Mouse (Mus musculus) kidney, adult 2 months (tissue): ENCODE measurements around the gene Vps13d. TPM values are rescaled to one million over a fixed set of nuclear protein-coding genes. Genes with fewer than 3 reads are reported as not detected.

ENCODE experiments used
- DNase-seq: peaks from one replicate; pipeline ENCODE4 v3.0.0; 2021
- H3K27ac ChIP-seq: fragments of 200-500 bp; 2 replicates; pipeline ENCODE4 v1.5.1; 2012; ENCODE audit warnings: low read depth, low read length, control low read depth, inconsistent platforms; ENCODE audit not compliant: insufficient read depth
- H3K27me3 ChIP-seq: fragments of 200-500 bp; replicated peaks from 2 replicates; pipeline ENCODE4 v1.6.1; 2012; ENCODE audit warnings: mild to moderate bottlenecking, moderate library complexity, low read length, inconsistent platforms; ENCODE audit not compliant: control insufficient read depth, insufficient read depth
- H3K36me3 ChIP-seq: fragments of 200-500 bp; 2 replicates; pipeline ENCODE4 v1.6.1; 2012; ENCODE audit warnings: mild to moderate bottlenecking, moderate library complexity, low read length, inconsistent platforms; ENCODE audit not compliant: control insufficient read depth, insufficient read depth
- H3K4me1 ChIP-seq: fragments of 200-500 bp; 2 replicates; pipeline ENCODE4 v1.6.1; 2011; ENCODE audit warnings: low read length; ENCODE audit not compliant: control insufficient read depth, insufficient read depth
- H3K4me3 ChIP-seq: fragments of 200-500 bp; 2 replicates; pipeline ENCODE4 v1.5.1; 2011; ENCODE audit warnings: mild to moderate bottlenecking, low read depth, low read length, control low read depth; ENCODE audit not compliant: insufficient read depth
- CTCF ChIP-seq: fragments of 200-500 bp; conservative IDR thresholded peaks from 2 replicates; pipeline ENCODE4 v1.5.1; 2011; ENCODE audit warnings: low read depth, mild to moderate bottlenecking, control low read depth, low read length, moderate library complexity, mixed read lengths; ENCODE audit not compliant: insufficient read depth, insufficient read length
- POLR2A ChIP-seq: fragments of 200-500 bp; IDR thresholded peaks from one replicate; pipeline ENCODE4 v1.6.1; 2011; ENCODE audit warnings: low read depth, low read length, control low read depth
- WGBS: fragments of 180-500 bp; shearing (Covaris S2); methylation state at CpG from one replicate; pipeline ENCODE4 v1.1.7; 2018; 5-methylcytosine and 5-hydroxymethylcytosine counted together
- polyA plus RNA-seq: library from polyadenylated mRNA; depleted of rRNA; stranded (reverse); fragments of >200 nt; gene quantifications from 2 replicates; pipeline ENCODE4 v1.2.3, GENCODE M21; 2012

Gene Vps13d
- polyA plus RNA-seq, 1 experiment = 19.8 TPM

DNA sequence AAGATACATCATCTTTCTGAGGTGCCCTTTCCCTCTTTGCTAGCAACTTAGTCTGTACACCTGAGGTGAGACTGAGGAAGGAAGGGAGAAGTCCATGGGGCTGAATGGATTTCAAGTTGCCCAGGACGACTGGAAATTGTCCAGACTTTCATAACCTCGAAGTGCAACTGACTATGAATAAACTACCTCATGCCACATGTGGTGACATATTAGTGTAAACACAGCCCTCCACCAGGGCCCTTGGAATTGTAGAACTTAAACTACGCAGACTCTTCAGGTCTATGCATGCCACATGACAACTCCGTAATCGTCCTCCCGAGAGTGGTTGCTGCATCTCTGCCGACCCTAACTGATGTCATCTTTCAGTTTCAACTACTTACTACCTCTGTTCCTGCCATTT, 122.9 kb downstream of the Vps13d start:
- no peak for TF ChIP-seq CTCF
- no peak for TF ChIP-seq POLR2A
- WGBS = 80% methylated on average over 7 of the region's 7 CpGs
- Histone ChIP-seq H3K4me1 (no peaks in the 10 kb centered on the region; the same call in 1 of the 2 replicates), H3K36me3 (peaks cover 12% of the 10 kb centered on the region), H3K4me3 (no peak overlapping the region), H3K27me3 (no peaks in the 10 kb centered on the region), H3K27ac (no peak overlapping the region)
- no peak for DNase-seq

DNA sequence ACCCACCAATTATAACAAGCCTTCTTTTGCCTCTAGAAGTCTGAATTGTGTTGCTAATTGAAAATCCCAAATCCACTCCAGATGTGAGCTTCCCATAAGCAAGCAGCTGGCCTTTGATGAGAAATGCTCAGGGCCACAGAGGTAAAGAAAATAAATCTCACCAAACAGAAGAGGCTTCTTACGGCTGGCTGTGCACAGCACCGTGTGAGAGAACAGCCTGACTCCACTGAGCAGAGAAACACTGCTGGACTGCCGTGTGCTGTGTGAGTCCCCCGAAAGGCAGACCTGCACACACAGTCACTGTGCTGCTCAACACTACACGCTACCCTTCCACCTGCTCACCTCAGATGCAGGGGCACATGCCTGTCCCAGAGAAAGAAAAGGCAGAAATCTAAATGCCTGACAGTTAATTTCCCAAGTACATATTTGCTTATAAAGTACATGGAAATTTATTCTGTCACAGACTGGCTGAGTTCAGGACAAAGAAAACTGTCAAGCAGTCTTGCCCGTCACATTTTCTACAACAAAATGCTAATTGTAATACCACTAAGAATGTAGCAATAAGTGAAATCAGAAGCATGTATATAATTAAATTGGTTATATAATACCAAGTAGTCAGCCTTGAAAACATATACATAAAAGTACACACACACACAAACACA, 127.7 kb downstream of the Vps13d start:
- 68% methylated on average over 6 of the region's 6 CpGs for WGBS
- TF ChIP-seq POLR2A (no peak), CTCF (no peak)
- Histone ChIP-seq H3K4me3 (no peak overlapping the region), H3K27me3 (no peaks in the 10 kb centered on the region), H3K4me1 (no peaks in the 10 kb centered on the region), H3K27ac (no peak overlapping the region), H3K36me3 (peaks cover 16% of the 10 kb centered on the region)
- no peak for DNase-seq

DNA sequence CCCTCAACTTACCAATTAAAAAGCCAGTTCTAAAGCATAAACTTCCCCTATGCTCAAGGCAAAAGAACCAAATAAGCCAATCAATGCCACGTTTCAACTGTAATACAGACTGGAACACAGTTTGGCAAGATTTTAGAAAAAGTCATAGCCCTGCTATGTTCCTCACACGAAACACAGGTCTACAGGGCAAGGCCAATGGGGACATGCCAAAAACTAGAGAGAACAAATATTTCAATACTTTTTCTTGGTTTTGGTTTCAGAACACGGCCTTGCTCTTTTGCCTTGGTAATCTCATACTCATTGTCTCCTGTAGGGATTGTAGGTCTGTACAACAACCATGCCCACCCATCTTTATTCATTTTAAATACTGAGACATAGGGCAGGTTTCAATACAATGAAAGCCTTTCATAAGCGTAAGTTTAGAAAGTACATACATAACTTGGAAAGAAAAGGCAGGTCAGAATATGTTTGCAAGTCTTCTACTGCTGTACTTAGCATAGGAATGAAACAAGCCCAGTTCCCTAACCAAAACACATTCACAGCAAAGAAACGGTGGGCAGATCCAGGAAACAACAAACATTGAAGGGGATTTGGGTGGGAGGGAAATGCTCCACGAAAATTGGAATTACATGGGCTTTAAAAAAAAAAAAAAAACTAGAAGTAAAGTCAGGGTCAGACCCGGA, 128.3 kb downstream of the Vps13d start:
- no peak for TF ChIP-seq POLR2A
- no peak for TF ChIP-seq CTCF
- no peak overlapping the region for H3K27ac ChIP-seq
- no peak for DNase-seq
- no peaks in the 10 kb centered on the region for H3K4me1 ChIP-seq
- H3K36me3 ChIP-seq = peaks cover 21% of the 10 kb centered on the region
- no peak overlapping the region for H3K4me3 ChIP-seq
- no peaks in the 10 kb centered on the region for H3K27me3 ChIP-seq
- WGBS = 72% methylated on average over 7 of the region's 7 CpGs

DNA sequence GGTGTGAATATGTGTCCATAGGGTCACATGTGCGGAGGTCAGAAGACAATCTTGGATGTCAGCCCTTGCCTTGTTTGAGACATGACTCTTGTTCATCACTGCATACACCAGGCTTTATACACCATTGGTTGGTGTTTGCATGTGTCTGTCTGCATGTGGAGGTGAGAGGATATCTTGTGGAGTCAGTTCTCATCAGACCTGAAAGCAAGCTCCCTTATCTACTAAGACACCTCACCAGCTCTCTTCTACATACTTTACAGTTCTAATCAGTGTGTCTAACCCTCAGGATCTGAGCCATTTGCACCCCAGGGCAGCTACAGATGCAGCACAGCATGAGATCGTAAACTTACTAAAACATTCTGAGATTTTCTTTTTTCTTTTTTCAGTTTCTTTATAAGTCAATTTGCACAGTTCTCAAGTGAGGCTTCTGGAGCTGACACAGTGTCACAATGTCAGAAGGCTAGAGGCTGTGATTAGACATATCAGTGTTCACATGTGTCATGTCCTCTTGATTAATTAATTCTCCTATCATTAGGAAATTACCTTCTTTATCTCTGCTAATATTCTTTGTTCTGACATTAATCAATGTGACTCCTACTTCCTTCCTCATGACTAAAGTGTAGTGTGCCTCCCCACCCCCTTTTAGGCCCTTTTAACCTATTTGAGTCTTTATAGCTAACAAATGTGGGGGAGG, 135.9 kb downstream of the Vps13d start:
- no peak for DNase-seq
- 89% methylated on average over 2 of the region's 2 CpGs for WGBS
- H3K4me1 ChIP-seq = peaks cover 24% of the 10 kb centered on the region
- no peak overlapping the region for H3K4me3 ChIP-seq
- TF ChIP-seq POLR2A (no peak), CTCF (no peak)
- H3K36me3 ChIP-seq = peaks cover 16% of the 10 kb centered on the region
- H3K27me3 ChIP-seq = no peaks in the 10 kb centered on the region
- no peak overlapping the region for H3K27ac ChIP-seq

DNA sequence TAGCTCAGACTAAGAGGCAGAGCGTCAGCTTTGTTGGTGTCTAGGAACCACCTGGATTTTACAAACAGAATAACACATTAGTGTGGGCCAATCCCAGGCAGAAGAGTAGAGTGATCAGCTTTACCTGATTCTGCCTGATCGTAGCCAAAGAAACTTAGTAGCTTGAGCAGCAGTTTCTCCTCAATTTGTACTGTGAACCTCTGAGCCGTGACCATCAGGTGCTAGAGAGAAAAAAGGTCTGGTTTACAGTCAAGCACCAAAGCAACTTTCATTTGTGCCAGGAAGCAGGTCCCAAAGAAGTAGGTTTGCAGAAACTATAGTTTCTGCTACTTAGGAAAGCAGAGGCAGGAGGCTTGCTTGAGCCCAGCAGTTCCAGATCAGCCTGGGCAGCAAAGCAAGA, 138.5 kb downstream of the Vps13d start:
- Histone ChIP-seq H3K27ac (peak overlapping the region; percentile 52), H3K4me1 (peaks cover 36% of the 10 kb centered on the region), H3K27me3 (no peaks in the 10 kb centered on the region), H3K36me3 (peaks cover 4% of the 10 kb centered on the region; the same call in 1 of the 2 replicates), H3K4me3 (no peak overlapping the region)
- WGBS = 53% methylated on average over 3 of the region's 3 CpGs
- DNase-seq = peak; percentile 75
- TF ChIP-seq POLR2A = no peak
- no peak for TF ChIP-seq CTCF

DNA sequence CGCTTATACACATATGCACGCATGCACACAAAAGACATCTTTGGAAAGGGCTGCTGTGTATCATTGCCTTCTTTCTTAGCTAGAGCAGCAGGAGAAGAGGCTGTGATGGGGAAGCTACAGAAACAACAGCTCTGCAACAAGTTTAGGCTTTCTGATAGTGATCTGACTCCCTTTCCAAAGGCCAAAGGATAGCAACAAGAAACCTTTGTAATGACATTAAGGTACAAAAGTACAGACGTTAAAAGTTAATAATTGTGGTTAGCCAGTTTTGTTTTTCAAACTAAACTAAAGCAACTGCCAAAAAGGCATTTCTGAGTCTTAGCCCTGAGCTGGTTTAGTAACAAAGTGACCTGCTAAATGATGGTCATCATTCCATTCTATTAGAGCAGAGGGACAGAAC, 139.0 kb downstream of the Vps13d start:
- DNase-seq = peak; percentile 76
- peaks cover 4% of the 10 kb centered on the region; the same call in 1 of the 2 replicates for H3K36me3 ChIP-seq
- H3K4me1 ChIP-seq = peaks cover 37% of the 10 kb centered on the region
- TF ChIP-seq POLR2A = no peak
- TF ChIP-seq CTCF = no peak
- H3K27me3 ChIP-seq = no peaks in the 10 kb centered on the region
- peak overlapping the region; percentile 52 for H3K27ac ChIP-seq
- no peak overlapping the region for H3K4me3 ChIP-seq
- WGBS = 59% methylated on average over 3 of the region's 3 CpGs

DNA sequence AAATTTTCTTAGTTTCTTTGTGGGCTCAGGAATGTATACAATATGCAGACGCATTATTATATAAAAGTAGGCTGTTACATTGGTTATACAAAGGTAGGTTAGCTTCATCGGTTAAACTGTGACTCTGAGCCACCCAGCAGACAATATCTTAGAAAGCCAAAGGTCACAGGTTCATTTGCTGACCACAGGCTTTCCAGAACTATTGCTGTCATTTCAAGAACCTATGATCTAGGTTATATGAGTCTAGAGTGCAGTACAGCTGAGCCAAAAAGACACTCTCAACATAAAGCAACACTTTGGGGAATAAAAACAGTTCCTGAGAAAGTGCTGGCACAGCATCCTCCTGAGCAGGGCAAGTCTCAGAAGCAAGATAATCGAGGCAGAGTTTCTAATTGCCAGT, 140.4 kb downstream of the Vps13d start:
- peak overlapping the region; percentile 1; the same call in 1 of the 2 replicates for H3K27ac ChIP-seq
- no peaks in the 10 kb centered on the region for H3K27me3 ChIP-seq

More for the DNA sequence above, 140.4 kb downstream of the Vps13d start:
- H3K36me3 ChIP-seq = peaks cover 3% of the 10 kb centered on the region; the same call in 1 of the 2 replicates
- H3K4me1 ChIP-seq = peaks cover 40% of the 10 kb centered on the region
- peak; percentile 84 for DNase-seq
- 39% methylated on average over 3 of the region's 3 CpGs for WGBS
- TF ChIP-seq CTCF (no peak), POLR2A (no peak)
- H3K4me3 ChIP-seq = no peak overlapping the region
